Mouse (Mus musculus): Measurements from ENCODE around the gene Anxa2. TPM values are rescaled to one million over a fixed set of nuclear protein-coding genes. Genes with fewer than 3 reads are reported as not detected.

Gene Anxa2
- polyA plus RNA-seq (2015; fragmentation: Nextera tagmentation; extraction: Ambion mirVana) = 327 and 479 TPM in 2 replicates

GRCm38 (mm10) chr9:69453066-69453900 is at the start of gene Anxa2:
Gene Anxa2, plus strand, starts transcription at chr9:69453620.

Small RNA genes lying within 50 kb of the gene (microRNA-seq; reads per million reads assigned to microRNA genes)
- 1.4 to 2.8 reads per million in 2 experiments for gene Mir3109

Other genes starting within 250 kb of the Anxa2 start
- 5.0 TPM in 2 replicates for gene Ice2, start 55.7 kb upstream of the Anxa2 start, polyA plus RNA-seq (2015; fragmentation: Nextera tagmentation; extraction: Ambion mirVana)